Mouse (Mus musculus): ENCODE measurements around the gene Zfp212. TPM values are rescaled to one million over a fixed set of nuclear protein-coding genes. Genes with fewer than 3 reads are reported as not detected.
"Not testable (repeated sequence)": the region's sequence is repeated elsewhere in the genome, so short reads cannot be mapped to it uniquely, and the experiment has no call there.

The Zfp212 gene
- total RNA-seq, 1 experiment from 2014 or later = 12.7 TPM

DNA sequence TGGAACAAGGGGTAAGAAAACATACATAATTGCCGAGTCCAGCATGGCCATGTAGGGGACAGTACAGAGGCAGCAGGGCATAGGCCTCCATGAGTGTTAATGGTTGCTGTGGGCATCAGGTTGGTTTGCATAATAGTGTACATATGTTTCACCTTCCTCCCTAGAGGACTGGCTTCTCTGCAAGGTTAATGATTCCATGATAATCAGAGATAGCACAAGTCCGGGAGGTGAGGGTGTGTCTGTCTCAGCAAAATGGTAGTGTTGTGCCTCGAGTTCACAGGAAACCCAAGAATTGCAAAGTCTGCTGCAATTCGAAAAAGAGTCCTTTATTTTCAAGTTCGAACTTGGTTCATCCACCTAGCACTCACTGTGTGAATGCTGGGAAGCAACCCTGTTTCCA, 3.2 kb upstream of the Zfp212 start:
- no peak for ATAC-seq (replicated peaks in 1 of 2; ENCODE audit: insufficient read depth in 1 of 2, low FRiP score in 2 of 2, low TSS enrichment in 1 of 2, low read depth in 1 of 2, poor library complexity in 2 of 2, severe bottlenecking in 2 of 2)

GRCm38 (mm10) chr6:47918768-47919274, 1.5 kb upstream of the Zfp212 start:
- no peak for ATAC-seq (replicated peaks in 1 of 2; ENCODE audit: insufficient read depth in 1 of 2, low FRiP score in 2 of 2, low TSS enrichment in 1 of 2, low read depth in 1 of 2, poor library complexity in 2 of 2, severe bottlenecking in 2 of 2)

DNA sequence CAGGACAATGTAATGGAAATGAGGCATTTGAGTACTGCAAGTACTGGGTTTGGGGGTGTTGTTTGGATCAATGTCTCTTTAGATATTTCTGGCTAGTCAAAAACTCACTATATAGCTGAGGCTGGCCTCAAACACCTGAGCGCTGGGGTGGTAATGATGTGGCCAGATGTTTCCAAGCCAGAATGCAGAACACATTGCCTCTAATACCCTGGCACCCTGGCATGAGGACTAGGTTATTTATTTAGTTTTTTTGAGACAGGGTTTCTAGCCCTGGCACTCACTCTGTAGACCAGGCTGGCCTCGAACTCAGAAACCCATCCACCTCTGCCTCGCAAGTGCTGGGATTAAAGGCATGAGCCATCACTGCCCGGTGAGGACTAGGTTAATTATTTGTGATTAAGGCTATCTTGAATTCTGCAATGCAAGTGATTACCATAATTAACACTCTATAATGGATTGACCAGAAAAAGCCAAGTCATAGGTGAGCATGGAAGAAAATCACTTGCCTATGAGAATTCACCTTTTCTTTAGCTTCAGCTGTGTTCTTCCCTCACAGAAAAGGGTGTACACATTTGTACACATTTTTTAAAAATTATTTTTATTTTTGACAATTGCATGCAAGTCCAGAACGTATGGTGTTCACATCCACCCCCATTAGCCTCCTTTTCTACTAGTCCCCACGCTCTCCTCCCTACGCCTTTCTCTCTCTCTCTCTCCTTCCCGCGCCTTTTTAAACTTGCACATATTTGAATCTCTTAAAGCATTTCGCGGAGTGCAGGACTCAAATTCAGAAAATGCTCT, 430 bp upstream of the Zfp212 start:
- no peak for ATAC-seq (replicated peaks in 1 of 2; ENCODE audit: insufficient read depth in 1 of 2, low FRiP score in 2 of 2, low TSS enrichment in 1 of 2, low read depth in 1 of 2, poor library complexity in 2 of 2, severe bottlenecking in 2 of 2)

- no peak for ATAC-seq (replicated peaks in 1 of 2; ENCODE audit: insufficient read depth in 1 of 2, low FRiP score in 2 of 2, low TSS enrichment in 1 of 2, low read depth in 1 of 2, poor library complexity in 2 of 2, severe bottlenecking in 2 of 2)
Measured at GRCm38 (mm10) chr6:47942461-47942860, 22.2 kb downstream of the Zfp212 start.

DNA sequence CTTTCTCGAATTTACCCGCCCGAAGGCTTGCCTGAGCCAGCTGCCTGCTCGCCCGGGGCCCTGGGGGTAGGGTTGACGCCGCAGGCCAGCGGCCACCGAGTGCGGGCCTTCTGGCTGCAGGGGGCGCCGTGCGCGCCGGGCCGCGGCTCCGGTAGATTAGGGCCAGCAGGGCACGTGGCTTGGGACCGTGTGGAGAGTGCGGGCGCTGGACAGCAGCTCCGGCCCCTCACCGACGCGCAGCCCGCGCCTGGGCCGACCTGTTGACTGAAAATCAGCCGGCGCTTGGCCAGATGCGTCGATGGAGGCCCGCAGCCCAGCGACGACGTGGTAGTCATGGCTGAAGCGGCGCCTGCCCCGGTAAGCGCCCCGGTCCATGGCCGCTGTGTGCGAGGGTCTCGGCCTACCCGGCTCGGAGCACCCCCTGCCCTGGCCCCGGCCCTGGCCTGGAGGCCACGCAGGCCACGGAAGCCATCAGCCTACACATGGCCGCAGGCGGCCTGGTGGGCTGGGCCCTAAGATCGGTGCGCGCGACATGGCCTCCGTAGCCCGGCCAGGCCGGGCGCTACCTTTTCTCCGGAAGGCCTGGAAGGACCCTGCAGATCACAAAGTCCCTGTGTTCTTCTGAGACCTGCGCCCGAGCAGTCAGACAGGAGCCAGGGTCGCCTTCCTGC, 22.9 kb downstream of the Zfp212 start:
- peak; percentile 73 to 92 for ATAC-seq (replicated peaks in 1 of 2; ENCODE audit: insufficient read depth in 1 of 2, low FRiP score in 2 of 2, low TSS enrichment in 1 of 2, low read depth in 1 of 2, poor library complexity in 2 of 2, severe bottlenecking in 2 of 2)

- ATAC-seq (replicated peaks in 1 of 2; ENCODE audit: insufficient read depth in 1 of 2, low FRiP score in 2 of 2, low TSS enrichment in 1 of 2, low read depth in 1 of 2, poor library complexity in 2 of 2, severe bottlenecking in 2 of 2) = no peak
Measured at GRCm38 (mm10) chr6:47943721-47944120, 23.4 kb downstream of the Zfp212 start.

GRCm38 (mm10) chr6:47947388-47947787, 27.1 kb downstream of the Zfp212 start:
- ATAC-seq (replicated peaks in 1 of 2; ENCODE audit: insufficient read depth in 1 of 2, low FRiP score in 2 of 2, low TSS enrichment in 1 of 2, low read depth in 1 of 2, poor library complexity in 2 of 2, severe bottlenecking in 2 of 2) = no peak

DNA sequence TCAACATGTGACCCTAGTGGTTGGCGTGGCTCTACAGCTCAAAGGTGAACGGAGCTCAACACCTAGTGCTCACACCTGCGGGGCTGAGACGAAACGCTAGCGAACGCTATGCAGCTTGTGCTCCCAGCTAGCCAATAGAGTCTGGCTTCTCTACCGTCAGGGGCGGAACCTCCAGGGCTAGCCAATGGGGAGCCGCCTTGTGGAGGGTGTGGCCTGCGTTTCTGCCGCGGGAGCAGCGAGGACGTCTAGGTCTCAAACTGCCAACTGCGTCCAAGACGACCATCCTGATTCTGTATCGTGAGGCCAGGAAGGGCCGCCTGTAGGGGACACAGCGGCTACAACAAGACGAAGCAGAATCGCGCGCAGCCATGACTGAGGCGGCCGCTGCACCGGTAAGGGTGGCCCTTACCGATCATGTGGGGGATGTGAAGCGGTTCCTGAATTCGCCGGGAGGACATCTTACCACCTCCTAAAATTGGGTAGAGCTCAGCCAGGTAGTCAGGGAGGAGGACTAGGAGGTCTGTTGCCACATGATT, 33.0 kb downstream of the Zfp212 start, which contains the start of gene Zfp956:
Gene Zfp956 (plus strand): TSS at position 200 of the 536 bp plus-strand sequence.
- peak; percentile 98 to 99 for ATAC-seq (replicated peaks in 1 of 2; ENCODE audit: insufficient read depth in 1 of 2, low FRiP score in 2 of 2, low TSS enrichment in 1 of 2, low read depth in 1 of 2, poor library complexity in 2 of 2, severe bottlenecking in 2 of 2)

DNA sequence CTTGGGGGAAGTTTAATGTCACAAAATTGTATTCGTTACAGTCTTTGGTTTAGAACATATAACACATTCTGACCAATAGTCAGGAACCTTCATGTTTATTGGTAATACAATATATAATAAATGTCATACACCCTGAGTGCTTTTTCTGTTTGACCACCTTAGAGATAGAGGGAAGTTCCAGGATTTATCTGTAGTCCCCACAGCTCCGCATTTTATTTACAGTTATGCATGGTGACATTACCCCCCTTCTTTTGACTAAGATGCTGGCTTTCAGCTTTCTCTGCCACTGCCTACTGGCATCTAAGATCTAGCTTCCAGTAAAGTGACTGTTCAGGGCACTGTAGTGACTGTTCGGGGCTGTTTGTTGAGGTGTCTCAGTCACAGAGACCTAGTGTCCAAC, 34.1 kb downstream of the Zfp212 start:
- no peak for ATAC-seq (replicated peaks in 1 of 2; ENCODE audit: insufficient read depth in 1 of 2, low FRiP score in 2 of 2, low TSS enrichment in 1 of 2, low read depth in 1 of 2, poor library complexity in 2 of 2, severe bottlenecking in 2 of 2)

GRCm38 (mm10) chr6:47957816-47958215, 37.5 kb downstream of the Zfp212 start:
- no peak for ATAC-seq (replicated peaks in 1 of 2; ENCODE audit: insufficient read depth in 1 of 2, low FRiP score in 2 of 2, low TSS enrichment in 1 of 2, low read depth in 1 of 2, poor library complexity in 2 of 2, severe bottlenecking in 2 of 2)

DNA sequence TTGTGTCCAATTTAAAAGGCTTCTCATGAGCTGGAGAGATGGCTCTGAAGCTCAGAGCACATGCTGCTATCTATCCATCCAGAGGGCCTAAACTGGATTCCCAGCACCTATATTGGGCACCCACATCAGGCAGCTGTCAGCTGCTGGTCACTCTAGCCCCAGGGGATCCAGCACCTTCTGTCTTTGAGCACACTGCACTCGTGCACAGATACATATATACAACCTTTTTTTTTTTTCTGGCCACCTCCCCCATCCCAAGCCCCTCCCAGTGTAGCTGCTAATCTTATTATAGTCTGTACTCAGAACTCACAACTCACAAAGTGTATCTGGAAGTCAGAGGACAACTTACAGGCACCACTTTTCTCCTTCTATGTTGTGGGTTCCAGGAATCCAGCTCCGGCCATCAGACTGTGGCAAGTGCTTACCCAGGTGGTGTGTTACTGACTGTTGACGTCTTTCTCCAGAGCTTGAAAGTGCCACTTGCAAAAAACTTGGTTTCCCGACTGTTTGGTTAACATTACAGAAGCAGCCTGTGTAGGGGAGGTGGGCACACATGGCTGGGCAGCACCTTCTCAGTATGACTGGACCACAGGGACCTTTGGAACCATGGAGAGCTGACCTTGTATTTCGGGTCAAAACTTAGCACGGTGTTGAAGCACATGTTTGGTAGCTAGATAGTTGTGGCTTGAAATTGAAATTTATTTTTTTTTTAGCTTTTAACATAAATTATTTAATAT, 40.6 kb downstream of the Zfp212 start:
- ATAC-seq (replicated peaks in 1 of 2; ENCODE audit: insufficient read depth in 1 of 2, low FRiP score in 2 of 2, low TSS enrichment in 1 of 2, low read depth in 1 of 2, poor library complexity in 2 of 2, severe bottlenecking in 2 of 2) = no peak

DNA sequence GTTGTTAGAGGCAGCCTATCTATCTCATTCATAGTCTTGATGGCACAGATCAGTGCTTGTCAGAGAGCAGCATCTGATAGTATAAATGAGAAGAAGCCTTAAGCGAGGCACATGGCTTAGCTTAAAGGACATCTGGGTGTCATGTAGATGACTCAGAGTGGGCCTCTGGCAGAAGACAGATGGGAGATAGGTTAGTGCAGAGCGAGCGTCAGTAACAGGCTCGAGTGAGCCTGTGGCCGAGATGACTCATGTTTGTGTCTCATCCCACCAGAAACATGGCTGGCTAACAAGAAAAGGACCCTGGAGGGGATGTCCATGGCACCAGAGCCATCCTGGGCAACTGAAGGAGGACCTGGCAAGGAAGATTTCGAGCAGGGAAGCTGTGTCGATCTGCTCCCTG, 42.8 kb downstream of the Zfp212 start:
- no peak for ATAC-seq (replicated peaks in 1 of 2; ENCODE audit: insufficient read depth in 1 of 2, low FRiP score in 2 of 2, low TSS enrichment in 1 of 2, low read depth in 1 of 2, poor library complexity in 2 of 2, severe bottlenecking in 2 of 2)

DNA sequence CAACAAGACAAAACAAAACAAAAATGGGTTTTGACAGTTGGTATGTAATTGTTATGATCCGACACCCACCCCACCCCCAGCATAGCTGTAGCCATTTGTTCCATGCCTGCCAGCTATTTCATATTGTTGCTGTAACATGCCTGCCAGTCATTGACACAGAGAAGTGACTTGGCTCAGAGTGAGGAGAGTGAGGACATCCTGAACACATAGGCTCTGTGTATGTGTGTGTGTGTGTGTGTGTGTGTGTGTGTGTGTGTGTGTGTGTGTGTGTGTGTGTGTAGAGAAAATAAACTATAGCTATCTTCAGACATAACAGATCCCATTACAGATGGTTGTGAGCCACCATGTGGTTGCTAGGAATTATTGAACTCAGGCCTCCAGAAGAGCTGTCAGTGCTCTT, 47.9 kb downstream of the Zfp212 start:
- not testable (repeated sequence) for ATAC-seq (replicated peaks in 1 of 2; ENCODE audit: insufficient read depth in 1 of 2, low FRiP score in 2 of 2, low TSS enrichment in 1 of 2, low read depth in 1 of 2, poor library complexity in 2 of 2, severe bottlenecking in 2 of 2)

DNA sequence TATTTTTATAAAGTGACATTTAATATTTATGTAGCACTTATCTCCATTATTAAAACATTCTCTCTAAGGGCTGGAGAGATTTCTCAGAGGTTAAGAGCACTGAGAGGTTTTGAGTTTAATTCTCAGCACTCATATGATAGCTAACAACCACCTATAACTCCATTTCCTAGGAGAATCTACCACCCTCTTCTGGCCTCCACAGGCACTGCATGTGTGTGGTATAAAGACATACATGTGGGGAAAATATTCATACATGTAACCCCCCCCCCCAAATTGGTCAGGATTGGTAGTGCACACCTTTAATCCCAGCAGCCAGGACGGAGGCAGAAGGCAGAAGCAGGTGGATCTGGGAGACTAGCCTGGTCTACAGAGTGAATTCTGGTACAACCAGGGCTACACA, 54.3 kb downstream of the Zfp212 start:
- no peak for ATAC-seq (replicated peaks in 1 of 2; ENCODE audit: insufficient read depth in 1 of 2, low FRiP score in 2 of 2, low TSS enrichment in 1 of 2, low read depth in 1 of 2, poor library complexity in 2 of 2, severe bottlenecking in 2 of 2)

DNA sequence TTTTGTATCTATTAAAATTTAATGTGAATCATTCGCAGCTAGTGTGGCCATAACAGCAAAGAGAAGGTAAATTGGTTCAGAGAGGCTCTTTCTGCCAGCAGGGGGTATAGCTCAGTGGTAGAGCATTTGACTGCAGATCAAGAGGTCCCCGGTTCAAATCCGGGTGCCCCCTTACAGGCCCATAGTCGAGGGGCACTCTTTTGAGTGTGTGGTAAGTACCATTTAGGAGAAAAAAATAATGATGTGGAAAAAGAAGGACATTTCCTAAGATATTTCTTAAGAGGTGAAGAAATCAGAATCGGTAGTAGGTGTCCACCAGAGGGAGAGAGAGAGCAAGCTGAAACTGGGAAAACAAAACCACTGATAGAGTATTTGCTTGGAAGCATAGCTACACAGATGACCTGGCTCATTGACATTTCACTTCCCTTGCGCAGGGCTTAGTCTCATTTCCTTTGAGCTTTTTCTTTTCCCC, 58.7 kb downstream of the Zfp212 start:
- ATAC-seq (replicated peaks in 1 of 2; ENCODE audit: insufficient read depth in 1 of 2, low FRiP score in 2 of 2, low TSS enrichment in 1 of 2, low read depth in 1 of 2, poor library complexity in 2 of 2, severe bottlenecking in 2 of 2) = peak; percentile 87 to 95
